Mouse (Mus musculus) adrenal gland, adult 2 months (tissue): ENCODE measurements around the gene Gm11232. TPM values are rescaled to one million over a fixed set of nuclear protein-coding genes. Genes with fewer than 3 reads are reported as not detected.
A peak's percentile ranks its signal among the peaks of the same experiment; 100 is the strongest.

Experiments
- DNase-seq: peaks from one replicate; pipeline ENCODE4 v3.0.0; 2021
- long read RNA-seq: library from polyadenylated mRNA; stranded (forward); transcript quantifications from one replicate; pipeline ENCODE4 v2.0.0, GENCODE M21; 2021
- polyA plus RNA-seq: library from polyadenylated mRNA; depleted of rRNA; stranded (reverse); fragments of >200 nt; gene quantifications from 2 replicates; pipeline ENCODE4 v1.2.3, GENCODE M21; 2012; rRNA removed
- total RNA-seq, 2 experiments: library from RNA; stranded (reverse); gene quantifications; 2 replicates each; pipeline ENCODE4 v1.2.3; 2021

Gene Gm11232
- total RNA-seq, result not detected
- polyA plus RNA-seq, result not detected in 2 replicates
- long read RNA-seq, result 0 reads

- no peak for DNase-seq
These were observed at the start of gene Gm11232 for GRCm38 (mm10) chr4:71757865-71758264. Gm11232 (minus strand) TSS chr4:71757965.

- DNase-seq, result peak; percentile 11
These were observed 48.3 kb upstream of the Gm11232 start for GRCm38 (mm10) chr4:71805977-71806534.

DNA sequence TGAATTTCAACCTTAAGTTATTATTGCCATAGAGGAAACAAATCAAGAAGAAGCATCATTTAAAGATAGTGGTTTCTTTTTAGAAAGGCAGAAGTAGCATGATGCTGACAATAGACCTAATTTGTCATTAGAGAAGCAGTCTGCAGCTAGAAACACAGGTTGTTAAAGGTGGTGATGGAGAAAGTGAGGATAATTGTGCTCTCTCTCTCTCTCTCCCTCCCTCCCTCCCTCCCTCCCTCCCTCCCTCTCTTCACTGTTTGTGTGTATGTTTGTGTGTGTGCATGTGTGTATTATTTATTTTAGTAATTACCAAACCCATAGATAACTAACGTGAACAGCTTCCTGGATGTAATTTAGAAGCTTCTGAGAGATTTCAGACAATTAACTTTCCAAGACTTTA lies 7.8 kb upstream of the Gm11232 start:
- DNase-seq, result no peak

DNA sequence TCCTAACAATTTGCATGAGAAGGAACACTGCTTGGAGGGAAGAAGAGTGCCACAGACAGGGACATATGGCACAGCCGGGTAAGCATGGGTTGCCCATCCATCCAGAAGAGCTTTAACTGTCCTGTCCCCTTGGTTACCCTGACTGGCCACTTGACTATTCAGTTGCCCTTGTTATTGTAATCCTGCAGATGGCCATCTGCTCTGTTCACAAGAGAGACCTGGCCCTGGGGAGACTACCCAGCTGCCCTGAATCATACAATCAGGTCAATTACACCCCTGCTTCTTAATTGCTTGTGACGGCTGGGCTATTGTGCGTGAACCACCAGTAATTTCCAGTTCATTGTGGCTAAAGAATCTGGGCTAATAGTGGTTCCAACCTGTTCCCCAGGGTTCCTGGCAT lies 7.3 kb upstream of the Gm11232 start:
- DNase-seq, result no peak

DNA sequence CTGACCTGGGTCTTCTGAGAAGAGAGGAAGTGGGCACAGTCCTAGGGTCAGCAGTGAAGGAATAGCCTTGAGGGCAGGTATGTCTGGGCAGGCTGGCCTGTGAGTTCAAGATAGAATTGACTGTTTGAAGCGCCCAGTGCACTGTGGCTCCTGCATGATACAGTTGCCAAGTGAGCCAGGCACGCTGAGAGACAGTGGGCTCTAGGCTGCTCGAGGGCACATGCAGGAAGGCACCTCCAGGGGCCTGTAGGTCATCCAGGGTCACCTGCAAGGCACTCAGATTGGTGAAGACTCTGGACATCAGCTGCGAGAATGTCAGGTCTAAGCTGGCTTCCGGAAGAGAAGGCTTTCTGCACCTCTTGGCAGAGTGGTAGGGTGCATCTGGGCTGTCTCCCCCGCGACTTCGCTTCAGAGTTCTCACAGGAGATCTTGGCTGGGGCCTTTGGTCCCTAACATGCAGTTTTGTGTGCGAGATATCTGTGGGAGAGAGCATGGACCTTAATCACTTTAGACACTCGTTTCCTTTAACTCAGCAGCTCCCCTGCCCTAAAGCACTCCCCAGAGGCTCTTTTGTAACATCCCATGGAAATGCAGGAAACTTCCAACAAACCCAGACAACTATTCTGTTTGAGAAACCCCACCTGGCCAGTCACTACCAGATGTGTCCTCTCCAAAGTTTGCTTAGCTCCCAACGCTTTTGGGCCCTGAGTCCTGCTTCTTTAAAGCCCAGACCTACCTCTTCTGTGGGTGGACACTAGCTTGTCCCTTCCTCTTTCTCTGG lies 1.1 kb downstream of the Gm11232 start:
- no peak for DNase-seq

GRCm38 (mm10) chr4:71745741-71746140 lies 12.0 kb downstream of the Gm11232 start:
- no peak for DNase-seq

- DNase-seq, result no peak
These were observed 21.2 kb downstream of the Gm11232 start for GRCm38 (mm10) chr4:71736529-71736928.

GRCm38 (mm10) chr4:71735261-71735660 lies 22.5 kb downstream of the Gm11232 start:
- no peak for DNase-seq

DNA sequence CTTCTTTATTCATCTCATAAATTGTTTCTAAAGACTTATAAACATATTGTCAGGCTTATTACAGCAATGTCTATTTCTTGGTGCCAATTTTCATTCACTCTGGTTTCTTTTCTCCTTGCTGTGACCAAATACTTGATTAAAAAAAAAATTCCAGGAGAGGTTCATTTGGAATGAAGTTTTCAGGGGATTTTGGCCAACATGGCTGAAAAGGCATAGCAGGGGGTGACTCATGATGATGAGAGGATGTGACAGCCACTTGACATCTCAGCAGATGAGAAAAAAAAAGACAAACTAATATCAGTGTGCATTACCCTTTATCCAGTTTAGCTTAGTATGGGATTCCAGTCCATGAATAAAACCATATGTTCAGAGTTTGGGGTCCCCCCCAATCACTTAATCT lies 28.4 kb downstream of the Gm11232 start:
- DNase-seq, result no peak

- no peak for DNase-seq
These were observed 30.2 kb downstream of the Gm11232 start for GRCm38 (mm10) chr4:71727611-71728010.

DNA sequence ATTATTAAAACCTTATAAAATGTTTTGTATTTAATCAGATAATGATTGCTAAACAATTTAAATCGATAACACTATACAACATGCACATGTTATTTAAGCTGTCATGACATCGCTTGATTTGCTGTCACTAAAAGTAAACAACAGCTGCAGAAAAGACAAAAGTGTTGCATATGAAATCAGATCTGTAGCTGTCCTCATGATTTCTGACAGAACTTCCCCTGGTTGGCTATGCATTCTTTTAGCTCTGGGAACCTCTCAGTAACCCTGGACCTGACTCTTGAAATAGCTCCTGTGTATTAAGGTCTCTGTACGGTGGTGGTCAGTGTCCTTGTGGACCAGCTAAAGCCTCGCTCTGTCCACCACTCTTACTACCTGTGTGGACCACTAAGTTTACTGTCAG lies 30.7 kb downstream of the Gm11232 start:
- DNase-seq, result no peak

DNA sequence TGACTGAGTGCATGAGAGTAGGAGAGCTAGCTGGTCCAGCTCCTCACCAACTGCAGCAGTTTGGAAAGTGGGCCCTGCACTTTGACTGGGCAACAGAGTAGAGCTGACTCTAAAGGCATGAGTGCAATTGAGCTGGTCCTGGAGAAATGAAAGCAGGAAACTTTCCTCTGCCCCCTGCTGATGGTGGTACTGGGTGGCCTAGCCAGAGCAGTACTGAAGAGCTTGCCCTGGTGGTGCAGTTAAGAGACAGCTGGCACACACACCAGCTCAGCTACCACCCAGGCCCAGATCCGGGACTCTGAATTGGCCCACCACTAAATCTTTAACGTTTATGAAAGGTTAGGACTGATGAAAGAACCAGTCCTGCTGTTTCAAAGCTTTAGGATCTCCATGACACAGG lies 31.9 kb downstream of the Gm11232 start:
- DNase-seq, result no peak
